Mouse (Mus musculus) 3T3-L1 (cell line): ENCODE data around the gene Fam43a.
A peak's percentile ranks its signal among the peaks of the same experiment; 100 is the strongest.

Experiments used
- DNase-seq: peaks from one replicate; pipeline ENCODE4 v3.0.0-alpha.2; 2015; ENCODE audit warnings: low read depth, low spot score

Fam43a gene

GRCm38 (mm10) chr16:30595835-30596557 is 3.5 kb upstream of the Fam43a start:
- no peak for DNase-seq

GRCm38 (mm10) chr16:30596959-30597681 is 2.4 kb upstream of the Fam43a start:
- DNase-seq: peak; percentile 95

GRCm38 (mm10) chr16:30600431-30601045 is 1.0 kb downstream of the Fam43a start:
- DNase-seq: peak; percentile 47

GRCm38 (mm10) chr16:30601046-30601832 is 1.7 kb downstream of the Fam43a start:
- no peak for DNase-seq

- no peak for DNase-seq
These were observed 2.4 kb downstream of the Fam43a start for GRCm38 (mm10) chr16:30601946-30602345.

GRCm38 (mm10) chr16:30602684-30603530 is 3.4 kb downstream of the Fam43a start:
- DNase-seq: no peak

- DNase-seq: no peak
These were observed 4.0 kb downstream of the Fam43a start for GRCm38 (mm10) chr16:30603531-30603842.

GRCm38 (mm10) chr16:30604061-30604806 is 4.7 kb downstream of the Fam43a start:
- DNase-seq: no peak

- DNase-seq: no peak
These were observed 5.2 kb downstream of the Fam43a start for GRCm38 (mm10) chr16:30604807-30605137.

GRCm38 (mm10) chr16:30605528-30605927 is 6.0 kb downstream of the Fam43a start:
- DNase-seq: no peak

- no peak for DNase-seq
These were observed 8.3 kb downstream of the Fam43a start for GRCm38 (mm10) chr16:30607868-30608267.

GRCm38 (mm10) chr16:30611331-30611730 is 11.8 kb downstream of the Fam43a start:
- DNase-seq: no peak

GRCm38 (mm10) chr16:30613122-30613521 is 13.6 kb downstream of the Fam43a start:
- DNase-seq: peak; percentile 55

GRCm38 (mm10) chr16:30614122-30614521 is 14.6 kb downstream of the Fam43a start:
- no peak for DNase-seq

- no peak for DNase-seq
These were observed 15.3 kb downstream of the Fam43a start for GRCm38 (mm10) chr16:30614705-30615317.

- DNase-seq: no peak
These were observed 16.8 kb downstream of the Fam43a start for GRCm38 (mm10) chr16:30616281-30616680.

GRCm38 (mm10) chr16:30623645-30624044 is 24.1 kb downstream of the Fam43a start:
- DNase-seq: no peak

- no peak for DNase-seq
These were observed 25.1 kb downstream of the Fam43a start for GRCm38 (mm10) chr16:30624640-30625039.

- DNase-seq: no peak
These were observed 28.2 kb downstream of the Fam43a start for GRCm38 (mm10) chr16:30627586-30628337.
